Mouse (Mus musculus) v-Abl transformed pro-B cells (cell line): ENCODE measurements around the gene Osbpl7.

Experiments used
- in situ Hi-C, 2 experiments: fragments of 400-800 bp; cut with MboI; formaldehyde crosslinking; loops; one replicate each; pipeline ENCODE4 v1.15.1; 2025; ENCODE audit not compliant: unreplicated experiment in 2 of 2

Osbpl7 gene

GRCm38 (mm10) chr11:97036141-97036540, 14.3 kb upstream of the Osbpl7 start:
- in situ Hi-C loops = no loop called here

- in situ Hi-C loops = no loop called here
Measured at GRCm38 (mm10) chr11:97038881-97039280, 11.5 kb upstream of the Osbpl7 start.

- in situ Hi-C loops = loop anchor here in 1 of 2 experiments (10.0 kb wide), 1 partner anchor 266 kb away; the partner anchor contains the start of gene Snx11
Measured at GRCm38 (mm10) chr11:97040301-97041021, 10.0 kb upstream of the Osbpl7 start.

- in situ Hi-C loops = loop anchor here in 1 of 2 experiments (10.0 kb wide), 1 partner anchor 266 kb away; the partner anchor contains the start of gene Snx11
Measured at GRCm38 (mm10) chr11:97041022-97041899, 9.2 kb upstream of the Osbpl7 start, which contains the start of the genes Lrrc46 and Mrpl10. Lrrc46 (minus strand) TSS chr11:97041407. Mrpl10 (plus strand) TSS chr11:97041560.

- in situ Hi-C loops = loop anchor here in 1 of 2 experiments (10.0 kb wide), 1 partner anchor 270 kb away; the partner anchor contains the start of gene Snx11
Measured at GRCm38 (mm10) chr11:97044902-97045301, 5.5 kb upstream of the Osbpl7 start.

GRCm38 (mm10) chr11:97045861-97046260, 4.6 kb upstream of the Osbpl7 start:
- in situ Hi-C loops = loop anchor here in 1 of 2 experiments (10.0 kb wide), 1 partner anchor 271 kb away; the partner anchor contains the start of gene Snx11

- in situ Hi-C loops = loop anchor here in 1 of 2 experiments (10.0 kb wide), 1 partner anchor 273 kb away; the partner anchor contains the start of gene Snx11
Measured at GRCm38 (mm10) chr11:97048090-97048650, 2.3 kb upstream of the Osbpl7 start.

GRCm38 (mm10) chr11:97049492-97050085, 839 bp upstream of the Osbpl7 start:
- in situ Hi-C loops = loop anchor here in 1 of 2 experiments (10.0 to 25.0 kb wide), 2 partner anchors 275 to 762 kb away; partner anchors contain the start of genes Hoxb6, Hoxb7, Hoxb8 and Snx11

GRCm38 (mm10) chr11:97050944-97051586, 637 bp downstream of the Osbpl7 start:
- in situ Hi-C loops = loop anchor here in 1 of 2 experiments (25.0 kb wide), 1 partner anchor 764 kb away; the partner anchor contains the start of genes Hoxb6, Hoxb7 and Hoxb8

GRCm38 (mm10) chr11:97052219-97052646, 1.8 kb downstream of the Osbpl7 start:
- in situ Hi-C loops = loop anchor here in 1 of 2 experiments (25.0 kb wide), 1 partner anchor 765 kb away; the partner anchor contains the start of genes Hoxb6, Hoxb7 and Hoxb8

GRCm38 (mm10) chr11:97063274-97063920, 13.0 kb downstream of the Osbpl7 start:
- in situ Hi-C loops = loop anchor here in 1 of 2 experiments (25.0 kb wide), 1 partner anchor 776 kb away; the partner anchor contains the start of genes Hoxb6, Hoxb7 and Hoxb8

GRCm38 (mm10) chr11:97063921-97064295, 13.5 kb downstream of the Osbpl7 start:
- in situ Hi-C loops = loop anchor here in 1 of 2 experiments (25.0 kb wide), 1 partner anchor 777 kb away; the partner anchor contains the start of genes Hoxb6, Hoxb7 and Hoxb8

- in situ Hi-C loops = loop anchor here in 1 of 2 experiments (25.0 kb wide), 1 partner anchor 778 kb away; the partner anchor contains the start of genes Hoxb6, Hoxb7 and Hoxb8
Measured at GRCm38 (mm10) chr11:97065538-97066295, 15.3 kb downstream of the Osbpl7 start.

GRCm38 (mm10) chr11:97066656-97067360, 16.4 kb downstream of the Osbpl7 start:
- in situ Hi-C loops = loop anchor here in 1 of 2 experiments (25.0 kb wide), 1 partner anchor 780 kb away; the partner anchor contains the start of genes Hoxb6, Hoxb7 and Hoxb8

GRCm38 (mm10) chr11:97069333-97069732, 18.9 kb downstream of the Osbpl7 start:
- in situ Hi-C loops = loop anchor here in 1 of 2 experiments (25.0 kb wide), 1 partner anchor 782 kb away; the partner anchor contains the start of genes Hoxb6, Hoxb7 and Hoxb8

- in situ Hi-C loops = loop anchor here in 1 of 2 experiments (25.0 kb wide), 1 partner anchor 782 kb away; the partner anchor contains the start of genes Hoxb6, Hoxb7 and Hoxb8
Measured at GRCm38 (mm10) chr11:97069770-97070169, 19.3 kb downstream of the Osbpl7 start.

GRCm38 (mm10) chr11:97071129-97071528, 20.7 kb downstream of the Osbpl7 start:
- in situ Hi-C loops = loop anchor here in 1 of 2 experiments (25.0 kb wide), 1 partner anchor 784 kb away; the partner anchor contains the start of genes Hoxb6, Hoxb7 and Hoxb8
